Mouse (Mus musculus) kidney, postnatal 14 days (tissue): ENCODE measurements around the gene D430042O09Rik.
A peak's percentile ranks its signal among the peaks of the same experiment; 100 is the strongest.

Experiments used
- DNase-seq: peaks from one replicate; pipeline ENCODE4 v3.0.0; 2022; ENCODE audit warnings: mixed read lengths

Gene D430042O09Rik

GRCm38 (mm10) chr7:125741271-125741703, 33.6 kb downstream of the D430042O09Rik start:
- DNase-seq, result peak; percentile 65

GRCm38 (mm10) chr7:125744774-125745173, 37.1 kb downstream of the D430042O09Rik start:
- no peak for DNase-seq

- DNase-seq, result no peak
Measured at GRCm38 (mm10) chr7:125746621-125747315, 39.1 kb downstream of the D430042O09Rik start.

GRCm38 (mm10) chr7:125747316-125747690, 39.6 kb downstream of the D430042O09Rik start:
- no peak for DNase-seq

GRCm38 (mm10) chr7:125748186-125748585, 40.5 kb downstream of the D430042O09Rik start:
- DNase-seq, result no peak

- DNase-seq, result no peak
Measured at GRCm38 (mm10) chr7:125752699-125753325, 45.1 kb downstream of the D430042O09Rik start.

- DNase-seq, result no peak
Measured at GRCm38 (mm10) chr7:125753326-125753715, 45.6 kb downstream of the D430042O09Rik start.

- no peak for DNase-seq
Measured at GRCm38 (mm10) chr7:125756806-125757205, 49.1 kb downstream of the D430042O09Rik start.

GRCm38 (mm10) chr7:125757896-125758623, 50.4 kb downstream of the D430042O09Rik start:
- DNase-seq, result no peak

GRCm38 (mm10) chr7:125762289-125762688, 54.6 kb downstream of the D430042O09Rik start:
- no peak for DNase-seq

GRCm38 (mm10) chr7:125762883-125763830, 55.5 kb downstream of the D430042O09Rik start:
- no peak for DNase-seq

GRCm38 (mm10) chr7:125764373-125764772, 56.7 kb downstream of the D430042O09Rik start:
- no peak for DNase-seq

- DNase-seq, result peak; percentile 45
Measured at GRCm38 (mm10) chr7:125766976-125767831, 59.5 kb downstream of the D430042O09Rik start.

- no peak for DNase-seq
Measured at GRCm38 (mm10) chr7:125772961-125773571, 65.4 kb downstream of the D430042O09Rik start.

GRCm38 (mm10) chr7:125783206-125783605, 75.5 kb downstream of the D430042O09Rik start:
- DNase-seq, result no peak

GRCm38 (mm10) chr7:125786105-125786504, 78.4 kb downstream of the D430042O09Rik start:
- DNase-seq, result no peak

GRCm38 (mm10) chr7:125787046-125787445, 79.4 kb downstream of the D430042O09Rik start:
- DNase-seq, result no peak

GRCm38 (mm10) chr7:125790039-125790438, 82.4 kb downstream of the D430042O09Rik start:
- DNase-seq, result no peak

GRCm38 (mm10) chr7:125806571-125806970, 98.9 kb downstream of the D430042O09Rik start:
- no peak for DNase-seq

GRCm38 (mm10) chr7:125808210-125808609, 100.5 kb downstream of the D430042O09Rik start:
- DNase-seq, result no peak

GRCm38 (mm10) chr7:125812721-125813120, 105.0 kb downstream of the D430042O09Rik start:
- no peak for DNase-seq
